In genomic region chr8:119715221-119715620, GRCm38 (mm10) we compare ENCODE assay signal across 10 mouse cellular contexts. TPM values are rescaled to one million over a fixed set of nuclear protein-coding genes. Genes with fewer than 3 reads are reported as not detected.
DNase-seq lines count a peak whose midpoint lies in the region; ATAC-seq and TF ChIP-seq lines count a peak whose summit lies in the region.
"Had no signal": no experiment of that assay in that cellular context is flagged by ENCODE, and none has a peak within 500 bp of the region (broad histone marks: within the 10 kb centered on the region; RNA-seq: fewer than 3 reads in every experiment).

No protein-coding gene starts in this region.

- H3K9ac ChIP-seq in midbrain, postnatal 0 days (replicated peaks; ENCODE audit: low read length, poor library complexity, severe bottlenecking) = no peak overlapping the region
- H3K9ac ChIP-seq in midbrain, embryonic 11.5 days (ENCODE audit: low read length) = no peak overlapping the region
- H3K9ac ChIP-seq in heart, embryonic 14.5 days (ENCODE audit: low read length) = no peak overlapping the region
- no peak overlapping the region for H3K9ac ChIP-seq in stomach, embryonic 14.5 days (replicated peaks; ENCODE audit: low read depth, low read length)
- H3K9ac ChIP-seq: limb, embryonic 12.5 days had no signal

- no peak for ATAC-seq in midbrain, postnatal 0 days (ENCODE audit: low FRiP score)
- ATAC-seq in midbrain, embryonic 11.5 days (ENCODE audit: low FRiP score) = no peak
- no peak for ATAC-seq in heart, embryonic 14.5 days (ENCODE audit: insufficient number of reproducible peaks, insufficient read depth, low FRiP score, low read depth)
- ATAC-seq in stomach, embryonic 14.5 days (ENCODE audit: insufficient number of reproducible peaks, insufficient read depth, low FRiP score, low read depth) = no peak
- ATAC-seq in megakaryocyte progenitor cell, adult 5-6 weeks (replicated peaks; ENCODE audit: poor library complexity) = no peak

- no peaks in the 10 kb centered on the region for H3K4me1 ChIP-seq in midbrain, postnatal 0 days (ENCODE audit: insufficient read depth, low read length)
- H3K4me1 ChIP-seq in midbrain, embryonic 11.5 days (ENCODE audit: control insufficient read depth, insufficient read depth, low read length) = no peaks in the 10 kb centered on the region
- H3K4me1 ChIP-seq in heart, embryonic 14.5 days (ENCODE audit: control insufficient read depth in 2 of 2, insufficient read depth in 2 of 2, low read length in 2 of 2) = peaks cover 4 to 6% of the 10 kb centered on the region in 2 experiments; a peak in 2 of 4 replicates
- H3K4me1 ChIP-seq in stomach, embryonic 14.5 days (ENCODE audit: control insufficient read depth, insufficient read depth, low read length) = peaks cover 8% of the 10 kb centered on the region; the same call in 1 of the 2 replicates

- DNase-seq in midbrain, postnatal 0 days (ENCODE audit: low spot score) = peak; percentile 10
- DNase-seq in midbrain, embryonic 11.5 days (ENCODE audit: low spot score, missing footprints) = no peak
- DNase-seq in kidney, postnatal 4 days = peak; percentile 27 to 46
- DNase-seq in c-Kit-positive CD71-positive TER-119-positive erythroid progenitor cells, embryonic 14.5 days (ENCODE audit: low spot score) = no peak
- DNase-seq in right cerebral cortex, postnatal 25 days = no peak
- DNase-seq: right cerebral cortex, postnatal 4 days had no signal

- no peaks in the 10 kb centered on the region for H3K9me3 ChIP-seq in midbrain, postnatal 0 days (ENCODE audit: low read length)
- no peaks in the 10 kb centered on the region for H3K9me3 ChIP-seq in midbrain, embryonic 11.5 days (ENCODE audit: control insufficient read depth, low read length)
- no peaks in the 10 kb centered on the region for H3K9me3 ChIP-seq in heart, embryonic 14.5 days (ENCODE audit: control insufficient read depth, low read length)
- H3K9me3 ChIP-seq in stomach, embryonic 14.5 days (ENCODE audit: control insufficient read depth, low read depth, low read length) = no peaks in the 10 kb centered on the region
- H3K9me3 ChIP-seq: limb, embryonic 12.5 days had no signal

- no peak overlapping the region for H3K4me3 ChIP-seq in midbrain, postnatal 0 days (ENCODE audit: low read depth, low read length)
- no peak overlapping the region for H3K4me3 ChIP-seq in midbrain, embryonic 11.5 days (ENCODE audit: low read depth, low read length)
- H3K4me3 ChIP-seq in heart, embryonic 14.5 days (ENCODE audit: control insufficient read depth in 1 of 2, insufficient read depth in 1 of 2, low read depth in 1 of 2, low read length in 2 of 2) = no peak overlapping the region
- H3K4me3 ChIP-seq in stomach, embryonic 14.5 days (ENCODE audit: low read depth, low read length) = no peak overlapping the region
- H3K4me3 ChIP-seq: limb, embryonic 12.5 days had no signal

- no peak for TF ChIP-seq CTCF in midbrain, postnatal 0 days (IDR thresholded peaks at IDR 0.05)

- no peak overlapping the region for H3K27ac ChIP-seq in midbrain, postnatal 0 days (ENCODE audit: low read depth, low read length)
- no peak overlapping the region for H3K27ac ChIP-seq in midbrain, embryonic 11.5 days (ENCODE audit: low read depth, low read length)
- peak overlapping the region in 1 of 2 experiments; percentile 24; a peak in 1 of 4 replicates for H3K27ac ChIP-seq in heart, embryonic 14.5 days (replicated peaks in 1 of 2; ENCODE audit: control insufficient read depth in 1 of 2, insufficient read depth in 1 of 2, low read depth in 2 of 2, low read length in 2 of 2)
- H3K27ac ChIP-seq in stomach, embryonic 14.5 days (ENCODE audit: low read length) = peak overlapping the region; percentile 63
- H3K27ac ChIP-seq: limb, embryonic 12.5 days had no signal

- no peaks in the 10 kb centered on the region for H3K27me3 ChIP-seq in midbrain, postnatal 0 days (ENCODE audit: insufficient read depth, low read length)
- no peaks in the 10 kb centered on the region for H3K27me3 ChIP-seq in midbrain, embryonic 11.5 days (ENCODE audit: control insufficient read depth, insufficient read depth, low read length)
- H3K27me3 ChIP-seq in heart, embryonic 14.5 days (ENCODE audit: control insufficient read depth, insufficient read depth, low read length) = peaks cover 4% of the 10 kb centered on the region; the same call in 1 of the 2 replicates
- H3K27me3 ChIP-seq in stomach, embryonic 14.5 days (ENCODE audit: control insufficient read depth, insufficient read depth, low read length) = no peaks in the 10 kb centered on the region

- WGBS in midbrain, postnatal 0 days = 63% methylated on average over 12 of the region's 12 CpGs
- WGBS in midbrain, embryonic 11.5 days = 76% methylated on average over 12 of the region's 12 CpGs
- WGBS in heart, embryonic 14.5 days = 53% methylated on average over 12 of the region's 12 CpGs
- WGBS in stomach, embryonic 14.5 days = 53% methylated on average over 12 of the region's 12 CpGs

- H3K36me3 ChIP-seq in midbrain, postnatal 0 days (ENCODE audit: insufficient read depth, low read length) = no peaks in the 10 kb centered on the region
- no peaks in the 10 kb centered on the region for H3K36me3 ChIP-seq in midbrain, embryonic 11.5 days (ENCODE audit: control insufficient read depth, insufficient read depth, low read length)
- no peaks in the 10 kb centered on the region for H3K36me3 ChIP-seq in heart, embryonic 14.5 days (ENCODE audit: control insufficient read depth, insufficient read depth, low read length)
- H3K36me3 ChIP-seq in stomach, embryonic 14.5 days (ENCODE audit: control insufficient read depth, insufficient read depth, low read length) = no peaks in the 10 kb centered on the region
- H3K36me3 ChIP-seq: limb, embryonic 12.5 days had no signal

- no peak overlapping the region for H3K4me2 ChIP-seq in midbrain, postnatal 0 days (ENCODE audit: low read depth, low read length, poor library complexity, severe bottlenecking)
- H3K4me2 ChIP-seq in midbrain, embryonic 11.5 days = no peak overlapping the region
- peak overlapping the region; percentile 25; the same call in 1 of the 2 replicates for H3K4me2 ChIP-seq in heart, embryonic 14.5 days (ENCODE audit: low read length)
- no peak overlapping the region for H3K4me2 ChIP-seq in stomach, embryonic 14.5 days (replicated peaks; ENCODE audit: low read depth, low read length)
- H3K4me2 ChIP-seq: limb, embryonic 12.5 days had no signal

RNA-seq across cellular contexts. Expression of gene Atp2c2, which starts 15.4 kb away (rescaled TPM):
- 0.28 and 0.82 TPM in 2 replicates for total RNA-seq in midbrain, postnatal 0 days (2014; rRNA removed)
- polyA plus RNA-seq in midbrain, postnatal 0 days (2015; fragmentation: Nextera tagmentation; extraction: Ambion mirVana) = 0.83 and 1.1 TPM in 2 replicates
- polyA plus RNA-seq in midbrain, embryonic 11.5 days (2014; fragmentation: Nextera tagmentation; extraction: Ambion mirVana) = 0.22 and 0.33 TPM in 2 replicates
- polyA plus RNA-seq in heart, embryonic 14.5 days (2014; fragmentation: Nextera tagmentation; extraction: Ambion mirVana) = 0.20 and 0.43 TPM in 2 replicates
- 2.6 and 3.7 TPM in 2 replicates for polyA plus RNA-seq in stomach, embryonic 14.5 days (2014; fragmentation: Nextera tagmentation; extraction: Ambion mirVana)
- total RNA-seq in megakaryocyte progenitor cell, adult 5-6 weeks (2015) = not detected in 2 replicates
- total RNA-seq in megakaryocyte progenitor cell, adult 5-6 weeks (2017) = not detected in 2 replicates

RNA-seq across cellular contexts. Expression of gene Wfdc1, which starts 49.1 kb away (rescaled TPM):
- total RNA-seq in midbrain, postnatal 0 days (2014; rRNA removed) = 8.5 and 13.5 TPM in 2 replicates
- polyA plus RNA-seq in midbrain, postnatal 0 days (2015; fragmentation: Nextera tagmentation; extraction: Ambion mirVana) = 11.6 and 11.8 TPM in 2 replicates
- 8.8 and 11.8 TPM in 2 replicates for polyA plus RNA-seq in midbrain, embryonic 11.5 days (2014; fragmentation: Nextera tagmentation; extraction: Ambion mirVana)
- 4.7 and 6.8 TPM in 2 replicates for polyA plus RNA-seq in heart, embryonic 14.5 days (2014; fragmentation: Nextera tagmentation; extraction: Ambion mirVana)
- 12.6 and 13.3 TPM in 2 replicates for polyA plus RNA-seq in stomach, embryonic 14.5 days (2014; fragmentation: Nextera tagmentation; extraction: Ambion mirVana)
- total RNA-seq in megakaryocyte progenitor cell, adult 5-6 weeks (2015) = not detected in 2 replicates
- total RNA-seq in megakaryocyte progenitor cell, adult 5-6 weeks (2017) = not detected in 2 replicates
- polyA plus RNA-seq: limb, embryonic 12.5 days had no signal

Comparison
In these comparisons a context has a peak if more than half of its experiments do, and no peak if none do; other contexts are left out.
1. DNase-seq: peak in midbrain, postnatal 0 days (single experiment) and kidney, postnatal 4 days (2 of 2); none in midbrain, embryonic 11.5 days (single experiment), c-Kit-positive CD71-positive TER-119-positive erythroid progenitor cells, embryonic 14.5 days (single experiment) and right cerebral cortex, postnatal 25 days (single experiment).